Mouse (Mus musculus) forebrain, embryonic 16.5 days (tissue): ENCODE measurements at regions not wholly inside any gene's neighbourhood (a gene's known extent, or its start where the extent isn't known, plus 50 kb on each side); places are given as distances from the start of the nearest gene placed in this dataset.
"Not testable (repeated sequence)": the region's sequence is repeated elsewhere in the genome, so short reads cannot be mapped to it uniquely, and the experiment has no call there.

Source experiments
- ATAC-seq: fragments of 200-750 bp; cut with Nextera tagmentation; 2 replicates; pipeline ENCODE4 v1.8.0; 2017; ENCODE audit warnings: mild to moderate bottlenecking, moderate library complexity
- H3K27ac ChIP-seq: fragments of 300-500 bp; sonication (generic); 2 replicates; pipeline ENCODE4 v1.5.1; 2014; ENCODE audit warnings: low read length, control low read depth
- H3K27me3 ChIP-seq: fragments of 300-500 bp; sonication (generic); replicated peaks from 2 replicates; pipeline ENCODE4 v1.6.1; 2014; ENCODE audit warnings: low read length; ENCODE audit not compliant: control insufficient read depth, insufficient read depth
- H3K36me3 ChIP-seq: fragments of 300-500 bp; sonication (generic); 2 replicates; pipeline ENCODE4 v1.6.1; 2014; ENCODE audit not compliant: control insufficient read depth, insufficient read depth
- H3K4me1 ChIP-seq: fragments of 300-500 bp; sonication (generic); replicated peaks from 2 replicates; pipeline ENCODE4 v1.6.1; 2014; ENCODE audit warnings: low read length; ENCODE audit not compliant: control insufficient read depth, insufficient read depth
- H3K4me2 ChIP-seq: fragments of 300-500 bp; sonication (generic); 2 replicates; pipeline ENCODE4 v1.6.1; 2014; ENCODE audit warnings: mild to moderate bottlenecking, low read length, control low read depth
- H3K4me3 ChIP-seq: fragments of 300-500 bp; sonication (generic); replicated peaks from 2 replicates; pipeline ENCODE4 v1.5.1; 2014; ENCODE audit warnings: mild to moderate bottlenecking, low read length, control low read depth
- H3K9ac ChIP-seq: fragments of 300-500 bp; sonication (generic); replicated peaks from 2 replicates; pipeline ENCODE4 v1.6.1; 2014; ENCODE audit warnings: low read depth, low read length, control low read depth
- H3K9me3 ChIP-seq: fragments of 300-500 bp; sonication (generic); 2 replicates; pipeline ENCODE4 v1.6.1; 2016; ENCODE audit warnings: low read length; ENCODE audit not compliant: control insufficient read depth
- WGBS: fragments of 180-500 bp; shearing (Covaris S2); extraction: QIAGEN DNeasy Blood & Tissue Kit; methylation state at CpG from one replicate; pipeline ENCODE4 v1.1.7; 2014; 5-methylcytosine and 5-hydroxymethylcytosine counted together

- WGBS, result 91% methylated on average over 4 of the region's 4 CpGs
- H3K4me2 ChIP-seq, H3K4me3 ChIP-seq, ATAC-seq, H3K9me3 ChIP-seq, H3K4me1 ChIP-seq, H3K27me3 ChIP-seq, H3K27ac ChIP-seq, H3K36me3 ChIP-seq, H3K9ac ChIP-seq: not testable (repeated sequence)
Observed at GRCm38 (mm10) chr3:72552597-72552996, 415.1 kb downstream of the Sis start.

GRCm38 (mm10) chr3:72534010-72534409 is 433.7 kb downstream of the Sis start:
- Histone ChIP-seq H3K9ac (no peak overlapping the region), H3K4me2 (no peak overlapping the region), H3K4me3 (no peak overlapping the region), H3K36me3 (no peaks in the 10 kb centered on the region), H3K27ac (no peak overlapping the region), H3K4me1 (no peaks in the 10 kb centered on the region), H3K27me3 (no peaks in the 10 kb centered on the region), H3K9me3 (no peaks in the 10 kb centered on the region)
- no peak for ATAC-seq
- 82% methylated on average over 4 of the region's 4 CpGs for WGBS

GRCm38 (mm10) chr3:72525771-72526170 is 441.9 kb downstream of the Sis start:
- H3K36me3 ChIP-seq, H3K4me1 ChIP-seq, H3K9me3 ChIP-seq, H3K9ac ChIP-seq, ATAC-seq, H3K4me2 ChIP-seq, H3K4me3 ChIP-seq, H3K27me3 ChIP-seq, H3K27ac ChIP-seq: not testable (repeated sequence)
- 92% methylated on average over 1 of the region's 1 CpGs for WGBS

- not testable (repeated sequence) for H3K4me3 ChIP-seq, H3K9ac ChIP-seq, ATAC-seq, H3K27me3 ChIP-seq, H3K27ac ChIP-seq, H3K9me3 ChIP-seq, H3K4me1 ChIP-seq, H3K36me3 ChIP-seq, H3K4me2 ChIP-seq
- WGBS, result 94% methylated on average over 3 of the region's 3 CpGs
Observed at GRCm38 (mm10) chr3:72517846-72518245, 449.8 kb downstream of the Sis start.

GRCm38 (mm10) chr3:72504281-72504680 is 463.4 kb downstream of the Sis start:
- no peaks in the 10 kb centered on the region for H3K36me3 ChIP-seq
- H3K9ac ChIP-seq, result no peak overlapping the region
- no peaks in the 10 kb centered on the region for H3K4me1 ChIP-seq
- H3K27me3 ChIP-seq, result no peaks in the 10 kb centered on the region
- no peak overlapping the region for H3K4me2 ChIP-seq
- H3K27ac ChIP-seq, result no peak overlapping the region
- no peak overlapping the region for H3K4me3 ChIP-seq
- peak; percentile 36; the same call in 1 of the 2 replicates for ATAC-seq
- 36% methylated on average over 4 of the region's 4 CpGs for WGBS
- no peaks in the 10 kb centered on the region for H3K9me3 ChIP-seq

GRCm38 (mm10) chr3:72501754-72502153 is 465.9 kb downstream of the Sis start:
- Histone ChIP-seq H3K27ac (no peak overlapping the region), H3K4me1 (no peaks in the 10 kb centered on the region), H3K4me3 (no peak overlapping the region), H3K9ac (no peak overlapping the region), H3K36me3 (no peaks in the 10 kb centered on the region), H3K27me3 (no peaks in the 10 kb centered on the region), H3K4me2 (no peak overlapping the region), H3K9me3 (no peaks in the 10 kb centered on the region)
- 79% methylated on average over 2 of the region's 2 CpGs for WGBS
- ATAC-seq, result no peak

- 31% methylated on average over 1 of the region's 1 CpGs for WGBS
- H3K4me1 ChIP-seq, result no peaks in the 10 kb centered on the region
- no peaks in the 10 kb centered on the region for H3K9me3 ChIP-seq
- H3K4me2 ChIP-seq, result no peak overlapping the region
- H3K36me3 ChIP-seq, result no peaks in the 10 kb centered on the region
- no peaks in the 10 kb centered on the region for H3K27me3 ChIP-seq
- H3K27ac ChIP-seq, result no peak overlapping the region
- H3K4me3 ChIP-seq, result no peak overlapping the region
- no peak overlapping the region for H3K9ac ChIP-seq
- ATAC-seq, result no peak
Observed at GRCm38 (mm10) chr3:72455326-72455725, 512.3 kb downstream of the Sis start.
